Mouse (Mus musculus): ENCODE results near the gene BC005624. TPM values are rescaled to one million over a fixed set of nuclear protein-coding genes. Genes with fewer than 3 reads are reported as not detected.
"Not testable (repeated sequence)": the region's sequence is repeated elsewhere in the genome, so short reads cannot be mapped to it uniquely, and the experiment has no call there.

Gene BC005624
- total RNA-seq, 4 experiments from 2014 or later, result 26.3 to 31.6 (median 28.2) TPM

DNA sequence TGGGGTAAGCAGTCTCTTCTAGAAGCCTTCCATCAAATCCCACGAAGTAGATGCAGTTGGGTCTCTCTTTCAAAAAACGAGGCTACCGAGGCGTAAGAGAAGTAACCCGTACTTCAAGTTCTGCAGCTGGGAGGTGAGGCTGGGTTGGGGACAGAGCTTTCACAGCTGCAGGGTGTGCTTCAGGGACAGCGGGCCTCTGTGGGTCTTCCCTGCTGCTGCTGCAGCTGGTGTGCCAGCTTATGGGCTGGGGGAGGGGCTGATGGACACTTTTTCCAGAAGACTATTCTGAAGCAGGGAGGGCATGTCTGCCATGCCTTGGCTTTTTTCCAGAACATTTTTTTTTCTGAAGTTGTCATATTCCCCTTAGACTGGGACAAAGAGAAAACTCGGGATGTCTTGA is 1.0 kb upstream of the BC005624 start:
- DNase-seq (ENCODE audit: low spot score in 2 of 2), result no peak

DNA sequence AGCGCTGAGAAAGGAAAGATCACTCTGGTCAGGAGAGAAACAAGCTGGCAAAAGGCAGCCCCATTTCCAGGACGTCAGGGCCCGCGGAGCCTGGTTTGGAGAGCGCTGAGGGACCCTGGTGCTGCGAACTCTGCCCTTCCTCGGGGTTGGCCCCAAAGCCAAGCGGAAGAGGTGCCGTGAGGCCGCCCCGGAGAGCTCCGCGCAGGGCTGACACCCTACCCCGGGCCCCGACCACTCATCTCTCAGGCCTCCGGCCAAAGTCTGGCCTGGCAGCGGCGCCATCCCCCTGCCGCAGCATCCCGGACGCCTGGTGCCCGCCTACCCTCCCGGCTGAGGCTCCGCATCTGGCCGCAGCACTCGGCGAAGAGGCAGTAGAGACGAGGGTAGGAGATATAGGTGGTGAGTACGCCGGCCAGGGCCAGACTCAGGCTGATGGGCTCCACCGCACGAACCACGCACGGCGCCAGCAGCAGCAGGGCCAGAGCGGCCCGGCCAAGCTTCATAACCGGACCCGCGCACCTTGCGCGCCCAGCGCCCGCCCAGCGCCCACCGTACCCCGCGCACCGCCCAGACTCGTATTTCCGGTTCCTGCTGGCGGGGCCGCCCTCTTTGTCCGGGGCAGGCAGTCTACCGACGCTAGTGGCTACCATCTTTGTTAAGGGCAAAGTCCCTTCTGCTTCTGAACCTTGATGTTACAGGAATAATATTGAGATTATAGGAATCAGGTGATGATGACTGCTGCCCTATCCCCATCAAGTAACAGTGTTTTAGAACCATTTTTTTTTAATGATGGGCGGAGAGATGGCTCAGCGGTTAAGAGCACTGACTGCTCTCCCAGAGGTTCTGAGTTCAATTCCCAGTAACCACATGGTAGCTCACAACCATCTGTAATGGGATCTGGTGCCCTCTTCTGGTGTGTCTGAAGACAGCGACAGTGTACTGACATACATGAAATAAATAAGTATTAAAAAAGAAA is 14.4 kb downstream of the BC005624 start, which contains the start of gene Tor1a:
Tor1a (minus strand) TSS at position 582 of the 976 bp plus-strand sequence.
- DNase-seq (ENCODE audit: low spot score in 2 of 2), result peak; percentile 78 to 79

DNA sequence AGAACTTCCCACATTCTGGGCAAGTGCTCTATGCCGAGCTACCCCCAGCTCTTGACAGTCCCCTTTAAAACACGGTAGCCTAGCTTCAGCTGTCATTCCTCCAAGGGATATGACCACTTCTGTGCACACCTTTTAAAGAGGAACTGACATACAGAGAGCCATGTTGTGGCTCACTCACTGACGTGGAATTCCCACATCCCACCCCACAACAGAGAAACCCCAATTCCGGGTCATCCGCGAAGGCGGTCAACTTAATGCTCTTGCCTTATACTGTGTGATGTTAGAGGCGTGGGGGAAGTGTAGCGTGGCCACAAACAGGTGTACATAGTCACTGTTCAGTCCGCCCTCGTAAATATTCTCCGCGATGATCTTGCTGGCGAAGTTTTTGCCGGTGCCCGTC is 15.2 kb downstream of the BC005624 start:
- DNase-seq (ENCODE audit: low spot score in 2 of 2), result no peak

DNA sequence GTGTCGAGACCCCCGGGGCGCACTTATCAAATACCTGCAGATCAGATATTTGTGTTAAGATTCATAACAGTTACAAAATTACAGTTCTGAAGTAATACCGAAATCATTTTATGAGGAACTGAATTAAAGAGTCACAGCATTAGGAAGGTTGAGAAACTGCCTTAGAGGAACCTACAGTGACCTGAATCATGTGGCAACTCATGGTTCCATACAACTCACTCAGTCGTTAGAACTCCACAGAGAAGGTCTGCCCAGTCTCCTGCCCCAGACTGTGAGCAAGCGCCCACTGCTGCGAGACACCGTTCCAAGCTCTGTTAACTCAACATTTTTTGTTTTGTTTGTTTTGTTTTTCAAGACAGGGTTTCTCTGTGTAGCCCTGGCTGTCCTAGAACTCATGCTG is 16.4 kb downstream of the BC005624 start:
- no peak for DNase-seq (ENCODE audit: low spot score in 2 of 2)

DNA sequence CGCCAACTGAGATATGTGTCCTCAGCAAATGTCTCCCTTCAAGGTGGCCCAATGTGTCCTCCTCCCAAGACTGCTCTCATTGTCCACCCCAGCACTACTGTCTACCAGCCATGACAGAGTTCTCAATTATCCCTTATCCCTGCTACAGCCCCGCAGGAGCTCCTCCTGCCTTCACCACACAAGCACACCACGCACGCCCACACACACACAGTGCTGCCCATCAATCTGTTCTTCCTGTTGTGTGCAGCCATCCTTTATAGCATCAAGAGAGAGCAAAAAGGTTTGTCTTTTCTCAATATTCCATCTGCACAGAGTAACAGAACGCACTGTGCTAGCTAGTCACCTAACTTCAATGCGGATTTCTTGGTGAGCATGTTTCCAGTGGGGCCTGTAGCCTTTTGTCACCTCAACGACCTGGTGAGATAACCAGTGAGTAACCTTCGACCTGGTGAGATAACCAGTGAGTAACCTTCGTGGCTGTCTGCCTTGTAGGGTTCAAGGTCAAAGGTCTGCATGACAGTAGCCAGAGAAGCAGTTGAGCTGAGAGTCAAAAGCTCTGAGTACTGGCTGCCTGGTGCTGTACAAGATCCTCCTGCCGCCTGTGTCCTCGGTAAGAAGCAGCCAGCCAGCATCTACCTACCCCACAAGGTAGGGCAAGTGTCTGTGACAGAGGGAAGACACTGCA is 19.3 kb downstream of the BC005624 start:
- no peak for DNase-seq (ENCODE audit: low spot score in 2 of 2)

DNA sequence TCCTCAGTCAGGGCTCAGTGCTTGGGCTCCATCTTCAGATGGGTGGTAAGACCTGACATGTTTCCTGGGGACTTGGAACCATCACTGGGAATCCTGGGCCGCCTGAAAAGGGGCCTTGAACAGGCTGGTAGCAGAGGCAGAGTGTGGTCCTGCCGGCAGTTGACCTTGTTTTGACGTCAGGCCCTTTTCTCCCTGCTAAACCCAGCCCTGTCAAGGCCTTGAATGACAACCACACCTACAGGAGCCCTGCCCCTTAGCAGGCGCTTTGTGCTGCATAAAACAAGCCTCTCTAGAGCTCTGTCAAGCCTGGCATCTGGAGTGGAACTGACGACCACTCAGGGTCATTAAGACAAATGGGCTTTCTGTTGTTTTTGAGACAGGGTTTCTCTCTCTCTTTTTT is 22.1 kb downstream of the BC005624 start:
- no peak for DNase-seq (ENCODE audit: low spot score in 2 of 2)

DNA sequence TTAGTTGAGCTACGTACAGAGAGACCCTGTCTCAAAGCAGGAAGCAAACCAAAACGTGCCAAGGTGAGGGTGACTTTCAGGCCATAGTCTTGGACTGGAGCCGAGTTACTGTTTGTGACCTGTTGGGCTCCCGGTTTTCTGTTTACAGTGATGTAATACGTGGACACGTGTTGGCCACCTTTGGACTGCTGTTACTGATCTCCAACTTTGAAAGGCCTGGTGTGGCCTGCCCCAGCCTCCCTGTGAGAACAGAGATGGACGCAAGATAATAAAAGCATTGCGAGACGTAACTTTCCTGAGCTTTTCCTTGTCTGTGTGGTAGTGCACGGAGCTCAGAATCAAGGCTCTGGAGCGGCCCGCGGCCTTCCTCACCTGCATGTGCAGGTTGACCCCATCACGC is 23.3 kb downstream of the BC005624 start:
- no peak for DNase-seq (ENCODE audit: low spot score in 2 of 2)

DNA sequence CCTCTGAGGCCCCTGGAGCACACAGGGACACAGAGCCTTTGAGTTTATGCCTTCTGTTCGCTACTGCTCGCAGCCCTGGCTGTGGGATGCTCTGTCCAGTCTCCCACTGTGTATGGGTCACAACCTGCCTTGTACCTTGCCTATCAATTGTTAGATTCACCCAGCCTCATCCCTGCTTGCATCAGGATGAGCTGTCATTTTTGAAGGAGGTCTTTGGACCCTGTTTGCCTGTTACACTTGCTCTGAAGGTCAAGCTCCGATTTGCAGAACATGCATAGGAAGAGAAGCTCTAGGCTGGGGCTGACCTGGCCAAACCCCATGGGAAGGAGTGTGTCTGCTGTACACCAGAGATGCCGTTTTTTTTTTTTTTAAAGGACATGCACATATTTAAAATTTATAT is 24.5 kb downstream of the BC005624 start:
- no peak for DNase-seq (ENCODE audit: low spot score in 2 of 2)

DNA sequence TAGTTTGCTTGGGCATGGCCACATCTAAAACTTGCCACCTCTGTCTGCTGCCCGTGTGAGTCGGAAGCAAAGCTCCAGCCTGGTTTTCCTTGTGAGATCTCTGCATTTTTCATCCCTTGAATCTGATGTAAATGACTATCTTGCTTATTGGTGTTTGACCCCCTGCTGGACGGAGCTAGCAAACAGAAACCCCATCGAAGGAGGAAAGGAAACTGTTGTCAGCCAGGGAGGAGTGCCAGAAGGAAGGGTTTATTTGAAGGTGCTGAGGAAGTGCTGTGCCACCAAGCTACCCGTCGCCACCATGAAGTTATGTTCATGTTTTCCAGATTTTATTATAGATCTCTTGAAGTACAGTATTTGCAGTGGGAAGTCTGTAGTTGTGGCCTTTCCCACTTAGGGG is 27.2 kb downstream of the BC005624 start:
- no peak for DNase-seq (ENCODE audit: low spot score in 2 of 2)

DNA sequence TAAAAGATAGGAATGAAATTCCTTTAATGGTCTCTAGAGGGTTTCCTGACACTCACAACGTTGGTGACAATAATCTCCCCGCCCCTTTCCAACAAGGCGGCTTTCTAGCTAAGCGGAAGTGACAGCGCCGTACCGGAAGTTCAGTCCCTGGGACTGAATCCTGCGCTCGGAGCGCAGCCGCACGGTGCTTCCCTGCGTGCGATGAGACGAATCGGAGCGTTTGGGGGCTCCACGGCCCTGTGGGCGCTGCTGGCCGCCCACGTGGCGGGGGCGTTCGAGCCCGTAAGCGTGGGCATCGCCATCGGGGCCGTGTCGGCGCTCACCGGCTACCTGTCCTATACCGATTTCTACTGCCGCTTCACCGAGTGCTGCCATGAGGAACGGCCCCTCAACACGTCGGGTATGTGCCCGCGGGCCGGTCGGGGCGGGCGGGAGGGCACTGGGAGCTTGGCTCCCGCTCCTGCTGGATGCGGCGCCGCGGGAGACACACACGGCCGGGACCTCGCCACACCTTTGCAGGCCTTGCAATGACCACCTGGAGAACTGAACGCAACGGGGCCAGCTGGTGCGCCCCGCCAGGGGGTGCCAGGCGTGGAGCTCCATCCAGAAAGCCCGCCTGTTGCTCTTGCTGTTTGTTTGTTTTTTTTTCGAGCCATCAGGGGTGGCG is 29.0 kb downstream of the BC005624 start, which contains the start of gene Tor1b:
Tor1b (plus strand) TSS at position 136 of the 667 bp plus-strand sequence.
- peak; percentile 56 to 71 for DNase-seq (ENCODE audit: low spot score in 2 of 2)

DNA sequence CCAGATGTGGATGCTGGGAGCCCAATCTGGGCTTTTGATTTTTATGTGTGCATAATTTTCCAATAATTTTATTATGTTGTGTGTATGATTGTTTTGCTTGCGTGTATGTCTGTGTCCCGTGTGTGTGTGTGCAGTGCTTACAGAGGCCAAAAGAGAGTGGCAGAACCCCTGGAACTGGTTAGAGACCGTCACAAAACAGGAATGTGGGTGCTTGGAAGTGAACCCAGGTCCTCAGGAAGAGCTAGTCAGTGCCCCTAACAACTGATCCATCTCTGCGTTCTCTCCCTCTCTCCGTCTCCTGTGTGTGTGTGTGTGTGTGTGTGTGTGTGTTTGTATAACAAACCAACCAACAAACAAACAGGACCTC is 29.6 kb downstream of the BC005624 start:
- DNase-seq (ENCODE audit: low spot score in 2 of 2), result no peak

DNA sequence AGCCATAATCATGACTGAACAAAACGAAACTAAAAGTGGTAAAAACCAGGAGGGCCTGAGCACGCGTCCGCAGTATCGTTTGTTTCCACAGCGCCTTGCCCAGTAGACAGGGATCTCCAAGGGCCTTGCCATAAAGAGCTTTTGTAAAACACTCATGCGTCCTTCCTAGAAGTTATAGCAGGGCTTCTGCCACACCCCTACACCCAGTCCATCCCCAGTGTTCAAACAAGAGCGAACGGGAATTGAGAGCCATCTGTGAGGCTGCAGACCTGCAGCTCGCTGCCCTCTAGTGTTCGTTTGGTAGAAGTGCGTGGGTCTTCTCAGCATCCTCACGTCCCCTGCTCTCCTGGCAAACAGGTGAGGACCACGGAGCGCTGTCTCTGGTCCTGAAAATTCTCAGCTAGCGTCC is 39.4 kb downstream of the BC005624 start:
- peak; percentile 20 to 31 for DNase-seq (ENCODE audit: low spot score in 2 of 2)

DNA sequence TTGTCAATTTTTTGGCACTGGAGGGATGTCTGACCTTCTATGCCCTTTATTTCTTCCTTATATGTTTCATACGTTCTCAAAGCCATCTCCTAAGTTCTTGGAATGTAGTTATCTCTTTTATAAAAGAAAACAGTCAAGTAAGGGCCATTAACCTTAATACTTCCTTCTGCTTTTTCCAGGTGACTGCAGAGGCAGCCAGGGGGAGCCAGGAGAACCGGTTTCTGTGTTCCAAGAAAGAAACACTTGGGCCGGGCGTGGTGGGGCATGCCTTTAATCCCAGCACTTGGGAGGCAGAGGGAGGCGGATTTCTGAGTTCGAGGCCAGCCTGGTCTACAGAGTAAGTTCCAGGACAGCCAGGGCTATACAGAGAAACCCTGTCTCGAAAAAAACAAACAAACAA is 39.9 kb downstream of the BC005624 start:
- DNase-seq (ENCODE audit: low spot score in 2 of 2), result not testable (repeated sequence)

DNA sequence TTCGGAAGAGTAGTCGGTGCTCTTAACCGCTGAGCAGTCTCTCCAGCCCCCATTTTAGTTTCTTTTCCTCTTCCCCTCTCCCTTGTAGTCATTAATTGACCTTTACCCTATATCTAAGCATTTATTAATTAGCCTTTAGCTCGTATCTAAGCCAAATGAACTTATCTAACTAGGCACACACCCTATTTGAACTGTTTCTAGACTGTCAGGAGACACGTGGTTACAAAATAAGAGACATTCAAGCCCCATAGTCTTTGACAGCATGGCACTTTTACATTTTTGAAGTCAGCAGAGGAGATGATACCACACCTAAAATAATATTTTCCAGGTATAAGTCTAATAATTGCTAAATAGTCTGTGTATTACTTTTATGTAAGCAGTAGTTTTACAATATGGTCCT is 40.4 kb downstream of the BC005624 start:
- no peak for DNase-seq (ENCODE audit: low spot score in 2 of 2)

DNA sequence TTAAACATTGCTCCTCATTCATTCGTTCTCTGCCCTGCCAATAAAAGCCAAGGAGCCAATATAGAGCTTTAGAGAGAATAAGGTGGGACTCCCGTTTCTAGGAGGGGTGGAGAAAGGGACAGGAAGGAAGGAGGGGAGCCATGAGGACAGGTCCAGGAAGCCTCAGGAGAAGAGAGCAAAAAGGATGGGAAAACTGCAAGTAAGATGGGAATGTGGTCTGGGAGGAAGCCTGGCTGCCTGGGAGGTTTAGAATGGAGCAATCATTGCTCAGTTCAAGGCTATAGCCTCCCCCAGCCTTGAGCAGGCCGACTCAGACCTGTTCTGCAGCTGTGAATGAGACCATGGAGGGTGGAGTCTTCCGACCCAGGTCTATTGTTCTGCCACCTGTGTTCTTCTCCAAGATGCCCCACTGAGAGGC is 43.4 kb downstream of the BC005624 start:
- no peak for DNase-seq (ENCODE audit: low spot score in 2 of 2)

DNA sequence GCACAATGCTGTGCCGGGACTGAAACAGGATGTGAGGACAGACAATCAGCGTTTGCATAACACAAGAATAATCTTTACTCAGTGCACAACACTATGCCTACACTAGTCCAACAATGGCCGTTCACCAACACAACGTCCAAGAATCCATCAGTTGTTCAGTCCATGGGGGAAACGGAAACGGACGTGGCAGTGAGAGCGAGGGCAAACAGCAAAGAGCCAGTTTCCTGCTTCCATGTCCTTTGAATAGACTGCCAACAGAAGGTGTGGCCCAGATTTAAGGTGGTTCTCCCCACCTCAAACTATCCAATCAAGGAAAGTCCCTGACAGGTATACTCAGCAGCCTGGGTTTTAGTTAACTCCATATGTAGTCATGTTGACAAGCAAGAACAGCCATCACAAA is 44.3 kb downstream of the BC005624 start:
- DNase-seq (ENCODE audit: low spot score in 2 of 2), result no peak

DNA sequence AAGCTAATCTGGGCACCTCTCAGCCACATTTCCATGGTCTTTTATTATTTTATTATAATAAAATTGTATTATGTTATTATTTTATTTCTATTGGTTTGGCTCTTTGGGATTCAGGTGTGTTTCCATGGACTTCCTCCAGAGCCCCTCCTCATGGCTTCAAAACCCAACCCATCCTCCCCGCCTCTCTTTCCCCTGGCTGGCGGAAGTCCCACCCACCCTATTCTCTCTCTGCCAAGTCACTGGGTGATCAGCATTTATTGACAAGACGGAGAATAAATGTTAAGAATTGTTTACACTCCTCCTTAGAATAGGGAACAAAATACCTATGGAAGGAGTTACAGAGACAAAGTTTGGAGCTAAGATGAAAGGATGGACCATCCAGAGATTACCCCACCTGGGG is 45.2 kb downstream of the BC005624 start:
- no peak for DNase-seq (ENCODE audit: low spot score in 2 of 2)

DNA sequence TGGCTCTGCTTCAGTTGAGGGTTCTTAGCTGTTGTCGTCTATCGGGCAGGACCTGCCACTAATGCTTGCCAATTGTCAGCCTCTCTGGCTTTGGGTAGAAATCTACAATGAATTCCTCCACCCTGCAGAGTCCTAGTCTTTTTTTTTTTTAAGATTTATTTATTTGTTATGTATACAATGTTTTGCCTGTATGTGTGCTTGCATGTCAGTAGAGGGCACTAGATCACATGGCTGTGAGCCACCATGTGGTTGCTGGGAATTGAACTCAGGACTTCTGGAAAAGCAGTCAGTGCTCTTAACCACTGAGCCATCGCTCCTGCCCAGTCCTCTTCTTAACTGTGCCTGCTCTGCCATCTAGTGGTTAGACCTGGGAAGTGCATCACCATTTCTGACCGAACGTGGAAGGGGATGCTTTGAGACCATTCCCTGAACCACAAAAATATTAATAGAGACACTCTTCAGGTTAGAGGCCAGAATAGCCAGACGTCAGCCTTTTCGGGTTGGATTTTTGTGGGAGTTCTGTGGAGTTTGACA is 48.0 kb downstream of the BC005624 start:
- DNase-seq (ENCODE audit: low spot score in 2 of 2), result peak; percentile 65 to 71

DNA sequence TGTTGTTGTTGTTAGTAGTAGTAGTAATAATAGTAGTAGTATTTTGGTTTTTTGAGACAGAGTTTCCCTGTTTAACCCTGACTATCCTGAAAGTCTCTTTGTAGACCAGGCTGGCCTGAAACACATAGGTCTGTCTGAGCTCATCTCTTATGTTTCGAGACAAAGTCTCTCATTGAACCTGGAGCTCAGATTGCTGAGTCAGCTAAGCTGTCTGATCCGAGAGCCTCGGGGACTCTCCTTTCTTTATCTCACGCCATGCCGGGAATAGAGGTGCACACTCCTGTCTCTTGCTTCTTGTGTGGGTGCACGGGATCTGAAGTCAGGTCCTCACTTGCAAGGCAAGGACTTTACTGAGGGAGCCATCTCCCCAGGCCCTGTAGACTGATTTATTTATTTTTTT is 49.0 kb downstream of the BC005624 start:
- no peak for DNase-seq (ENCODE audit: low spot score in 2 of 2)

DNA sequence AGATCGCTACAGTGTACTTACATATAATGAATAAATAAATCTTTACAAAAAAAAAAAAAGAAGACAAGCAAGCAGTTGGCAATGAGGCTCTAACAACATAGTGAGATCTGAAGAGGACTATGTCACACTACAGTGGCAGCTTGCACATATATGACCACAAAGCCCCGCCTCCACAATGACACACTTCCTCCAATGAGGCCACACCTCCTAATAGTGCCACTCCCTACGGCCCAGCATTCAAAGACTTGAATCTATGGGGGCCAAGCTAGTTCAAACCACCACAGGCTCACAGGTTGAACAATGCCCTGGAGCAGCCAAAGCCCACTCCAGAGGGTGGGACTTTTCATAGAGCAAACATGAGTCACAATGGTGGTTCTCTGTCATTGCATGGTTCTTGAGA is 50.1 kb downstream of the BC005624 start:
- no peak for DNase-seq (ENCODE audit: low spot score in 2 of 2)

DNA sequence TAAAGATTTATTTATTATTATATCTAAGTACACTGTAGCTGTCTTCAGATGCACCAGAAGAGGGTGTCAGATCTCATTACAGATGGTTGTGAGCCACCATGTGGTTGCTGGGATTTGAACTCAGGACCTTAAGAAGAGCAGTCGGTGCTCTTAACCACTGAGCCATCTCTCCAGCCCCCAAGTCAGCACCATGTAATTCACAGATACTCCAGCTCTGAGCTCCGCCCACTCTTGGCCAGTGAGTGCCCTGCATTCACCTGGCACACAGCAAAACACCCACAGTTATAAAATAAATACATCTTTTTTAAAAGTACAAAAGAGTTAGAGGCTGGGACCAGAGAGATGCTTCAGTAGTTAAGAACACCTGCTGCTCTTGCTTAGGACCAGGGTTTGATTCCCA is 51.2 kb downstream of the BC005624 start:
- DNase-seq (ENCODE audit: low spot score in 2 of 2), result not testable (repeated sequence)

Measured in gastrocnemius, adult 8-10 months (tissue).